Mouse (Mus musculus) heart, postnatal 10 days (tissue): ENCODE results near the gene Actr6. TPM values are rescaled to one million over a fixed set of nuclear protein-coding genes. Genes with fewer than 3 reads are reported as not detected.
A peak's percentile ranks its signal among the peaks of the same experiment; 100 is the strongest.
"Not testable (repeated sequence)": the region's sequence is repeated elsewhere in the genome, so short reads cannot be mapped to it uniquely, and the experiment has no call there.

Experiments
- DNase-seq, 2 experiments: peaks; one replicate each; pipeline ENCODE4 v3.0.0; 2021
- intact Hi-C: fragments of 180-260 bp; cut with DNase I; formaldehyde crosslinking; loops from one replicate; pipeline ENCODE4 v1.15.1; 2025
- total RNA-seq, 2 experiments: library from RNA; stranded (reverse); gene quantifications; 2 replicates each; pipeline ENCODE4 v1.2.3; 2021

The Actr6 gene
- total RNA-seq, 2 experiments from 2014 or later, result 11.6 to 11.7 TPM

DNA sequence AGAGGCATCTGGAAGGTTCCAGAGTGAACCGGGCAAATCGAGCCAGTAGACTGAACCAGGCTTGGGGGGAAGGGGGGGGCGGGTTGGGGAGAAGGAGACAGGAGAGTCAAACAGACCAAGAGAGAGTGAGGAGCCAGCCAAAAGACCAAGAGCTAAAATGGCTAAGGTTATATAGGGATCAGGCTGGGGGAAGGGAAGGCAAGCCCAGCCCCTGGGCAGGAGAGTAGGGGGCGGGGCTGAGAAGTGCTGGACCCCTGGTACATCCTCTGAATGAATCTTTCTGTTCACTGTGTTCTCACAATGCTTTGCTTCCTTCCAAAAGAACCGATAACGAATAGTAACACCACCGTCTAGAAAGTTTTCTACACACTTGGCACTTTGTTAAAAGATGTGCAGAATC lies 7.6 kb upstream of the Actr6 start:
- no peak for DNase-seq
- intact Hi-C loops, result no loop called here

DNA sequence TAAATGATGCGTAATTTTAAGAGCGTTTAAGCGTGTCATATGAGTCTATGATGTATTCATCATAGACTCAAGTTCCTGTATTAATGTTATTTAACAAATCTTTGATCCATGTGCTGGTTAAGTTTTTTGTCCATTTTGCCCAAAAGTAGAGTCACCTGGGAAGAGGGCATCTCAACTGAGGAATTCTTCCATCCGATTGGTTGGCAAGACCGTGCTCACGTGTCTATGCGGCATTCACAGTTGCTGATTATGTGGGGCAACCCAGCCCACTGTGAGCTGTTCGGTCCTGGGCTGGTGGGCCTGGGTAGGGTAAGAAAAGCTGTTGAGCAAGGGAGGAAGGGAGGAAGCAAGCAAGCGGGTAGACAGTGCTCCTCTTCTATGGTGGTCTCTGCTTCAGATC lies 6.3 kb upstream of the Actr6 start:
- intact Hi-C loops, result no loop called here

DNA sequence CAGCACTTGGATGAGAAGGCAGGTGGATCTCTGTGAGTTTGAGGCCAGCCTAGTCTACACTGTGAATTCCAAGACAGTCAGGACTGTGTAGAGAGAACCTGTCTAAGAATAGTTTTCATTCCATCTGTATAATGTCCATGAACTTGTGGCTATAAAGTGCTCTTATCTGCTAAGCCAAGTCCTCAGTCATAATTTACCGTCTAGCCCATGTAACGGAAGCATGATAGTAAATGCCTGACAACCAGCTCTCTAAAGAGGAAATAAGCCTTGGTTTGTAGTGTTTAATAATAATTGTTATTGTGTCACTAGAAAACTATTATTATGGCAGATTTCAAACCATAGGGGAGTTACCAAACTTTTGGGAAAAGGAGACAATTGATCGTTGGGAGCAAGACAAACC lies 5.8 kb upstream of the Actr6 start:
- no peak for DNase-seq
- intact Hi-C loops, result no loop called here

More for the DNA sequence above, 6.3 kb upstream of the Actr6 start:
- DNase-seq, result no peak

GRCm38 (mm10) chr10:89737092-89737491 lies 5.0 kb upstream of the Actr6 start:
- intact Hi-C loops, result no loop called here
- no peak for DNase-seq

GRCm38 (mm10) chr10:89731341-89731740 lies 754 bp downstream of the Actr6 start:
- no peak for DNase-seq
- intact Hi-C loops, result loop anchor here (5.0 kb wide), 1 partner anchor 44 kb away; the partner anchor contains the start of gene Scyl2

GRCm38 (mm10) chr10:89730386-89730785 lies 1.7 kb downstream of the Actr6 start:
- DNase-seq, result no peak
- intact Hi-C loops, result loop anchor here (5.0 kb wide), 1 partner anchor 43 kb away; the partner anchor contains the start of gene Scyl2

GRCm38 (mm10) chr10:89722247-89723195 lies 9.6 kb downstream of the Actr6 start:
- DNase-seq, result no peak
- intact Hi-C loops, result no loop called here

GRCm38 (mm10) chr10:89720796-89721195 lies 11.3 kb downstream of the Actr6 start:
- intact Hi-C loops, result no loop called here
- DNase-seq, result peak; percentile 32 to 39

DNA sequence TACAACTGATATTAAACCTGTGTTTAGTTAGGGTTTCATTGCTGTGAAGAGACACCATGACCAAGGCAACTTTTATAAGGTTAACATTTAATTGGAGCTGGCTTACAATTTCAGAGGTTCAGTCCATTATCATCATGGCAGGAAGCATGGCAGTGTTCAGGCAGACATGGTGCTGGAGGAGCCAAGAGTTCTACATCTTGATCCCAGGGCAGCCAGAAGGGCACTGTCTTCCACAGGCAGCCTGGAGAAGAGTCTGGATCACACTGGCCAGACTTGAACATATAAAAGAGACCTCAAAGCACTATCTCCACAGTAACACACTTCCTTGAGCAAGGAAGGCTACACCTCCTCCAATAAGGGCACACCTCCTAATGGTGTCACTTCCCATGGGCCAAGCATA lies 11.8 kb downstream of the Actr6 start:
- no peak for DNase-seq

GRCm38 (mm10) chr10:89714910-89715309 lies 17.2 kb downstream of the Actr6 start:
- intact Hi-C loops, result no loop called here
- no peak for DNase-seq

More for the DNA sequence above, 11.8 kb downstream of the Actr6 start:
- intact Hi-C loops, result no loop called here

- no peak for DNase-seq
- intact Hi-C loops, result loop anchor here (5.0 kb wide), 1 partner anchor 61 kb away; no protein-coding TSS in a partner anchor
Observed at GRCm38 (mm10) chr10:89708720-89709119, 23.4 kb downstream of the Actr6 start.

DNA sequence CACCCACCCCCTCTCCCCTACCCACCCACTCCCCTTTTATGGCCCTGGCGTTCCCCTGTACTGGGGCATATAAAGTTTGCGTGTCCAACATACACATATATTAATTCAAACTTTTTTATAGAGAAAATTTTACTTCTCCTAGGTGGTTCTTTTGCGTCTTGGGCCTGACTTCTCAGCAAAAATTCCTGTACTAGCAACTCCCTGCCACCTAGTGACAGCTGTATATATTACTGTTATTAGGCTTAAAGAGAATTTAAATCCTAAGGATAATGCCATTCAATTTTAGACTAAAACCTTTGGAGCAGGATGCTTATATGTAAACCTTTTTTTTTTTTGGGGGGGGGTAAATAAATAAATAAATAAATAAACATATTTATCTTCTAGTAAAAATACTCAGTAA lies 24.7 kb downstream of the Actr6 start:
- DNase-seq, result no peak
- intact Hi-C loops, result loop anchor here (5.0 kb wide), 1 partner anchor 60 kb away; no protein-coding TSS in a partner anchor

- no peak for DNase-seq
- intact Hi-C loops, result no loop called here
Observed at GRCm38 (mm10) chr10:89703042-89703441, 29.1 kb downstream of the Actr6 start.

GRCm38 (mm10) chr10:89697956-89698355 lies 34.1 kb downstream of the Actr6 start:
- intact Hi-C loops, result no loop called here
- no peak for DNase-seq

- intact Hi-C loops, DNase-seq: not testable (repeated sequence)
Observed at GRCm38 (mm10) chr10:89696270-89696669, 35.8 kb downstream of the Actr6 start.

DNA sequence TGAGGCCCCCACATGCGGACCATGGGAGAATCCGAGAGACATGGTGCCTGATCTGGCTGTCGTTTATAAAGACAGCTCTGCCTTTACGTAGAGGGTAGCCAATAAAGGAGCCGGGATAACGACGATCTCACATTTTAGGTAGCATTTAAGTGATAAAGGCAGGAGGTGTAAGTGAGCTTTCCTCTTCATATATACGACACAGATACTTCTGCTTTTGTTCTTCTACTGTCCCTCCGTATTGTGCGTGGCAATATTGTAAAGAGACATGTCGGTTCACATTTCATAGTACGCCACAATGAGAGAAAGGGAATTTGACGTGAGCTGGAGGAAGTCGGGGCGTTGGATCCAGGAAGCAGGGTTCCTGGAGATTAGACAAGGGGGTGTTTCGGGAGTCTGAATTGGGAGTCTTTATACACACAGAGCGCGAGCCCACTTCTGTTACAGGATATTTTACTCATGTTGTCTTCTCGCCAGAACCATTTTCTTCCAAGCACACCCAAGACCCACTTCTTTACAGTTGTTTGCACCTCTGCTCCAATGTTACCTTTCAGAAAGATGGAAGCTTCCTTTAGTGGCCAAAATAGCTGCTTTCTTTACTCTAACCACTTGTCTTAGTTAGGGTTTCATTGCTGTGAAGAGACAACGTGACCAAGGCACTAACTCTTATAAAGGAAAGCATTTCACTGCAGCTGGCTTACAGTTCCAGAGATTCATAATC lies 36.7 kb downstream of the Actr6 start:
- DNase-seq, result no peak
- intact Hi-C loops, result no loop called here

DNA sequence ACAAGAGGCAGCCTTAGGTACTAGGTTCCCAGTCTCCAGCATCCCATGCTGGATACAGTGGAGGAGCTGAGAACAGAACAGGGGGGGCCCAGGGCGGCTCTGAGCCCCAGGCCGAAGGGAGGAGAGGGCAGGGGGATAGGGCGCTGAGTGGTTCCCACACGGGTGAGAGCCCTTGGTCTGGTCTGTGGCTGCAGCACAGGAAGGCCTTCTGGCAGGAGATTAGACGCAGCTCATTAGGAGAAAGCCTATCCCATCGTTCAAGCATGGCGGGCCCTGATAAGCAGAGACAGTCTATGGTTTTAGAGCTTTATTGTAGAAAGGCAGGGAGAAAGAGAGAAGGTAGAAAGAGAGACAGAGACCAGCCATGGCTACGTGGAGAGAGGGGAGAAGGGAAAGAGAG lies 42.1 kb downstream of the Actr6 start:
- intact Hi-C loops, result no loop called here

GRCm38 (mm10) chr10:89687455-89687854 lies 44.6 kb downstream of the Actr6 start:
- no peak for DNase-seq
- intact Hi-C loops, result loop anchor here (5.0 kb wide), 1 partner anchor 45 kb away; the partner anchor contains the start of gene Actr6

More for the DNA sequence above, 42.1 kb downstream of the Actr6 start:
- no peak for DNase-seq

DNA sequence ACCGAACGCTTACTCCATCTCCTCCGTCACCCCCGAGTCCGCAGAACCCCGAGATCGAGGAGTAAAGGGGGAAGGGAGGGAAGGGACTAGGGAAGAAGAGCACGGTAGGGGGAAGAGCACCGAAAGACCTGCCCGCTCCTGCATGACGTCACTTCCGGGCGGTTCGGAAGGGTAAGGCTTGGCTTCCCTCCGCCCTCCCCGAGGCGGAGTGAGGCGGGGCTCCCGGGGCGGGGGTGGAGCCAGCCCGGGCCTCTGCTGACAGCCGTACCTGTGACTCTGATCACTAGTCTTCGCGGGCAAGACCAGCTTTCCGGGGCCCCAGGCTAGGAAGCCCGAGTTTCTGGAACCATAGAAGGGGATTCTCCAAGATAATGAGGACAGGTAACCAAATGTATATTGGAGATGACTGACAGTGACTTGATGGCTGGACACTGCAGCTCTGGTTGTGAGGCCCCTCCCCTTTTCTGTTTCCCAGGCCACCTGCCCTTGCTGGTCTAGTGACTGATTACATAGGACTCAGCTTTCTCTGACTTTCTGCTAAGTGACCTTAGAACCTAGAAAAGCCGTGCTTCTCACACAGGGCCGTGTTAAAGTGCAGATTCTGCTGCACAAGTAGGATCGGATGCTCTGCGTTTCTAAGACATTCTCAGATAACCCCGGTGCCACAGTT lies 45.8 kb downstream of the Actr6 start, which contains the start of gene Scyl2:
Gene Scyl2 (minus strand): TSS at position 147 of the 670 bp plus-strand sequence.
- peak; percentile 94 to 96 for DNase-seq
- intact Hi-C loops, result loop anchor here (5.0 kb wide), 1 partner anchor 46 kb away; the partner anchor contains the start of gene Actr6

DNA sequence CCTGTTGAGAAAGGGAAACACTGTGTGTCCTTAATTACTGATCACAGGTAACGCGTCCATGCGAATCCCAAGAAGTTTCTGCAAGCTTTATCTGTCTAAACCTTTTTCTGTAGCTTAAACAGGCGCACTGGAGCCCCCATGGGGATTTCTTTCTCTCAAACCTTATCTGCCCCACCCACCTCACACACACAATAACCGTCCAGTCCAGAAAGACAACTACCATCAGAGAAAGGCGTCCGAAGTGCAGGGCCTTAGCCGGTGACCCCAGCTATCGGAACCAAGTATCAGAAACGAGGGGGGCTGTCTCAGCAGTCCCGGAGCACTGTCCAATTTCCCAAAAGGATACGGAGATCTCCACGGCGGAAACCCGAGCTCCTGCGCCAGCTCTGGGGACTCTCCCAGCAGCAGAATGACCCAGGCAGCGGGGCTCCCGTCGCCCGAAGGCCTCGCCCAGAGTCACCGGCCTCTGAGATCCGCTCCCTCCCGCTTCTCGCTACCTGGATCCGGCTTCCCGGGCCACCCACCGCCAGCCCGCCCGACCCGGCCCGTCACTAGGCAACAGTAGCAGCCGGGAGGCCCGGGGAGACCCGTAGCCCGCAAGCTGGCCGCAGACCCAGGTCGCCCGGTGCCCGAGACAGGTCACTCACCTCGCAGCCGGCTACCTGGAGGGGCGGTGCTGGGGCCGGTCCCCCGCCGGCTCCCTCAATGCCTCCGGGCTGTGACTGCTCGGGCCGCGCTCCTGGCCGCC lies 46.5 kb downstream of the Actr6 start:
- DNase-seq, result no peak
- intact Hi-C loops, result loop anchor here (5.0 kb wide), 1 partner anchor 47 kb away; the partner anchor contains the start of gene Actr6
